Mouse (Mus musculus): ENCODE measurements around the gene Agrp.

The Agrp gene

GRCm38 (mm10) chr8:105552824-105553223 lies 84.4 kb downstream of the Agrp start:
- DNase-seq (ENCODE audit: low read depth in 1 of 2, low spot score in 2 of 2) = no peak

- DNase-seq (ENCODE audit: low read depth in 1 of 2, low spot score in 2 of 2) = no peak
Measured at GRCm38 (mm10) chr8:105552032-105552431, 85.2 kb downstream of the Agrp start.

- no peak for DNase-seq (ENCODE audit: low read depth in 1 of 2, low spot score in 2 of 2)
Measured at GRCm38 (mm10) chr8:105550083-105550482, 87.1 kb downstream of the Agrp start.

GRCm38 (mm10) chr8:105549506-105549905 lies 87.7 kb downstream of the Agrp start:
- no peak for DNase-seq (ENCODE audit: low read depth in 1 of 2, low spot score in 2 of 2)

GRCm38 (mm10) chr8:105546384-105547350 lies 90.5 kb downstream of the Agrp start:
- DNase-seq (ENCODE audit: low read depth in 1 of 2, low spot score in 2 of 2) = no peak

- no peak for DNase-seq (ENCODE audit: low read depth in 1 of 2, low spot score in 2 of 2)
Measured at GRCm38 (mm10) chr8:105545249-105545648, 91.9 kb downstream of the Agrp start.

- no peak for DNase-seq (ENCODE audit: low read depth in 1 of 2, low spot score in 2 of 2)
Measured at GRCm38 (mm10) chr8:105544544-105545205, 92.5 kb downstream of the Agrp start.

GRCm38 (mm10) chr8:105543703-105544102 lies 93.5 kb downstream of the Agrp start:
- no peak for DNase-seq (ENCODE audit: low read depth in 1 of 2, low spot score in 2 of 2)

GRCm38 (mm10) chr8:105542808-105543207 lies 94.4 kb downstream of the Agrp start:
- DNase-seq (ENCODE audit: low read depth in 1 of 2, low spot score in 2 of 2) = no peak

GRCm38 (mm10) chr8:105542032-105542656 lies 95.0 kb downstream of the Agrp start:
- DNase-seq (ENCODE audit: low read depth in 1 of 2, low spot score in 2 of 2) = no peak

- no peak for DNase-seq (ENCODE audit: low read depth in 1 of 2, low spot score in 2 of 2)
Measured at GRCm38 (mm10) chr8:105538940-105539339, 98.3 kb downstream of the Agrp start.

GRCm38 (mm10) chr8:105537011-105537677 lies 100.0 kb downstream of the Agrp start:
- no peak for DNase-seq (ENCODE audit: low read depth in 1 of 2, low spot score in 2 of 2)

- DNase-seq (ENCODE audit: low read depth in 1 of 2, low spot score in 2 of 2) = no peak
Measured at GRCm38 (mm10) chr8:105536546-105536945, 100.6 kb downstream of the Agrp start.

- no peak for DNase-seq (ENCODE audit: low read depth in 1 of 2, low spot score in 2 of 2)
Measured at GRCm38 (mm10) chr8:105533892-105534329, 103.3 kb downstream of the Agrp start.

GRCm38 (mm10) chr8:105533439-105533838 lies 103.8 kb downstream of the Agrp start:
- no peak for DNase-seq (ENCODE audit: low read depth in 1 of 2, low spot score in 2 of 2)

- DNase-seq (ENCODE audit: low read depth in 1 of 2, low spot score in 2 of 2) = no peak
Measured at GRCm38 (mm10) chr8:105531774-105532173, 105.4 kb downstream of the Agrp start.

- no peak for DNase-seq (ENCODE audit: low read depth in 1 of 2, low spot score in 2 of 2)
Measured at GRCm38 (mm10) chr8:105529271-105529670, 107.9 kb downstream of the Agrp start.

GRCm38 (mm10) chr8:105528206-105528605 lies 109.0 kb downstream of the Agrp start:
- no peak for DNase-seq (ENCODE audit: low read depth in 1 of 2, low spot score in 2 of 2)

- no peak for DNase-seq (ENCODE audit: low read depth in 1 of 2, low spot score in 2 of 2)
Measured at GRCm38 (mm10) chr8:105527110-105527509, 110.1 kb downstream of the Agrp start.

GRCm38 (mm10) chr8:105522890-105523289 lies 114.3 kb downstream of the Agrp start:
- no peak for DNase-seq (ENCODE audit: low read depth in 1 of 2, low spot score in 2 of 2)

All from monocyte, adult 2 months (primary cell).